Comparison of ENCODE assay signal across 8 mouse cellular contexts in the genomic region with DNA sequence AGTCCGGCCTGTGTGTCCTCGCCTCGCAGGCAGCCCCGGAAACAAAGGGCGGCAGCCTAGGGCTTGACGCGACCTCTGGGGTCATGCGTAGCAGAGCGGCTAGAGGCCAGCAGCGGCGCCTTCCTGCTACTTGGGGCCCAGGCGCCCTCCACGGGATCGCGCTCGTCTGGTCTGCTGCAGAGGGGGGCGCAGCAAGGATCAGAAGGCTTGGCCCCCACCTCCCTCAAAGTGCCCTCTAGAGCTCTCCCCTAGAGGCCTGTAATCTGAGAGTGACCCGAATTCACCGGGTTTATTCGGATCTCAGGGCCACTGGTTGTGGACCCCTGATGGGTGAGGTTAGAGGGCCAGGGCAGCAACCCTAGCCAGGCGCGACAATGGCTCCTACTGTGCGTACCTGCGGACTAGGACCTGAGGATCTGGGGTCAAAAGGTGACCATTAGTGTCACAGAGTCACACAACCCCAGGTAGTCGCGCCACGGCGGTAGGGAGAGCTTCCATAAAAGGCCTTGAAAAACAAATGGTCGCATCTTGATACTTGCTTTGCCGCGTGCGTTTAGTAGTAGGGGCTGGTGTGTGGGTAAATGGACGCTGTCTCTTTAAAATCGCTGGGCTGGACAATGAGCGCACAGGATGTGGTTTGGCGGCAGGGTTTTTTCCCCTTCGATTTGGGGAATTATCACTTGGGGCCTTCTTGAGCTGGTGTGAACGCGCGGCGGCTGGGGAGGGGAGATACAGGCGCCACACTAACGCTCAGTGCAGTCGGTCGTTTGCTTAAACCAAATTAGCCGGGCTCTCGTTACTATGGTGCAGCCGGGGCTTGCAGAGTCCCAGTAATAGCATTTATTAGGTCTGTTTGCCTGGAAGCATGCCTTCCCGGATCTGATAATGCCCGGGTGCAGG.
DNase-seq lines count a peak whose midpoint lies in the region; ATAC-seq and TF ChIP-seq lines count a peak whose summit lies in the region.

No protein-coding gene starts in this region.

- in situ Hi-C loops in Patski (cut with MboI; ENCODE audit: low pct_unique_long_range_greater_than_20kb) = loop anchor here (5.0 kb wide), 1 partner anchor 69 kb away; no protein-coding TSS in a partner anchor

- peak; percentile 37 for ATAC-seq in Patski
- peak; percentile 23 for ATAC-seq in heart, embryonic 12.5 days (ENCODE audit: insufficient number of reproducible peaks, low FRiP score)
- peak; percentile 36 for ATAC-seq in kidney, embryonic 16.5 days (ENCODE audit: low FRiP score, low TSS enrichment)
- ATAC-seq in liver, embryonic 16.5 days (ENCODE audit: low read depth) = peak; percentile 52

- CTCF ChIA-PET in Patski (lab: Charles Lee) = interaction anchor here (1.1 kb wide), 1 partner anchor 162 kb away, joined by 3 read pairs; no protein-coding TSS in a partner anchor

- TF ChIP-seq CTCF in Patski (IDR thresholded peaks at IDR 0.05) = no peak

- peak overlapping the region; percentile 94 for H3K27ac ChIP-seq in heart, embryonic 12.5 days (ENCODE audit: poor library complexity, severe bottlenecking)
- H3K27ac ChIP-seq in kidney, embryonic 16.5 days (ENCODE audit: low read length) = peak overlapping the region; percentile 97
- peak overlapping the region; percentile 98 for H3K27ac ChIP-seq in liver, embryonic 16.5 days (ENCODE audit: low read length)

- no peaks in the 10 kb centered on the region for H3K27me3 ChIP-seq in Patski
- no peaks in the 10 kb centered on the region for H3K27me3 ChIP-seq in heart, embryonic 12.5 days (replicated peaks)
- H3K27me3 ChIP-seq in kidney, embryonic 16.5 days (ENCODE audit: insufficient read depth, low read length) = no peaks in the 10 kb centered on the region
- no peaks in the 10 kb centered on the region for H3K27me3 ChIP-seq in liver, embryonic 16.5 days (ENCODE audit: control insufficient read depth, insufficient read depth, low read depth, low read length)

- WGBS in heart, embryonic 12.5 days = 2% methylated on average over 50 of the region's 50 CpGs
- 2% methylated on average over 50 of the region's 50 CpGs for WGBS in kidney, embryonic 16.5 days
- 1% methylated on average over 50 of the region's 50 CpGs for WGBS in liver, embryonic 16.5 days (ENCODE audit: insufficient replicate concordance)

- H3K4me3 ChIP-seq in heart, embryonic 12.5 days = peak overlapping the region; percentile 91
- H3K4me3 ChIP-seq in kidney, embryonic 16.5 days (ENCODE audit: low read length) = peak overlapping the region; percentile 71
- H3K4me3 ChIP-seq in liver, embryonic 16.5 days (ENCODE audit: low read depth, low read length) = peak overlapping the region; percentile 94

- peak overlapping the region; percentile 92 for H3K4me2 ChIP-seq in heart, embryonic 12.5 days
- H3K4me2 ChIP-seq in kidney, embryonic 16.5 days (replicated peaks; ENCODE audit: low read depth, low read length) = peak overlapping the region; percentile 94
- peak overlapping the region; percentile 96 for H3K4me2 ChIP-seq in liver, embryonic 16.5 days (ENCODE audit: low read depth, low read length)

- peak overlapping the region; percentile 95 for H3K9ac ChIP-seq in heart, embryonic 12.5 days
- H3K9ac ChIP-seq in kidney, embryonic 16.5 days (replicated peaks; ENCODE audit: low read length) = peak overlapping the region; percentile 80
- H3K9ac ChIP-seq in liver, embryonic 16.5 days (ENCODE audit: low read depth, low read length) = peak overlapping the region; percentile 91

- peaks cover 54% of the 10 kb centered on the region for H3K4me1 ChIP-seq in heart, embryonic 12.5 days (replicated peaks)
- peaks cover 57% of the 10 kb centered on the region for H3K4me1 ChIP-seq in kidney, embryonic 16.5 days (ENCODE audit: insufficient read depth, low read length)
- H3K4me1 ChIP-seq in liver, embryonic 16.5 days (ENCODE audit: control insufficient read depth, low read depth, low read length) = peaks cover 69% of the 10 kb centered on the region

- POLR2A ChIA-PET in Patski (lab: Charles Lee) = interaction anchor here (0.6 to 1.5 kb wide), 2 partner anchors 32 to 75 kb away, joined by 3 to 5 read pairs; no protein-coding TSS in a partner anchor

- no peaks in the 10 kb centered on the region for H3K9me3 ChIP-seq in heart, embryonic 12.5 days (replicated peaks)
- no peaks in the 10 kb centered on the region for H3K9me3 ChIP-seq in kidney, embryonic 16.5 days (ENCODE audit: low read length)
- no peaks in the 10 kb centered on the region for H3K9me3 ChIP-seq in liver, embryonic 16.5 days (replicated peaks; ENCODE audit: control insufficient read depth, low read length)

- H3K36me3 ChIP-seq in heart, embryonic 12.5 days = no peaks in the 10 kb centered on the region
- H3K36me3 ChIP-seq in kidney, embryonic 16.5 days (ENCODE audit: insufficient read depth, low read length) = no peaks in the 10 kb centered on the region
- H3K36me3 ChIP-seq in liver, embryonic 16.5 days (ENCODE audit: control insufficient read depth, insufficient read depth) = no peaks in the 10 kb centered on the region

- peak; percentile 86 to 89 for DNase-seq in B cell, adult 2 months
- DNase-seq in Patski (ENCODE audit: low read depth, low spot score) = no peak
- DNase-seq in embryo, embryonic 11 days = peak; percentile 85
- DNase-seq in neural tube, embryonic 10.5 days (ENCODE audit: extremely low spot score, low spot score) = peak; percentile 72
- DNase-seq in thymus, postnatal 14 days = peak; percentile 49
